Mouse (Mus musculus) liver, adult 2 months (tissue): ENCODE measurements around the gene H2afy. TPM values are rescaled to one million over a fixed set of nuclear protein-coding genes. Genes with fewer than 3 reads are reported as not detected.

Experiments
- DNase-seq: peaks from one replicate; pipeline ENCODE4 v3.0.0-alpha.2; 2011; ENCODE audit warnings: low read depth, low spot score; ENCODE audit errors: extremely low read depth
- H3K27ac ChIP-seq: fragments of 200-500 bp; replicated peaks from 2 replicates; pipeline ENCODE4 v1.5.1; 2012; ENCODE audit warnings: low read depth, mild to moderate bottlenecking, control low read depth, inconsistent platforms, low read length; ENCODE audit not compliant: insufficient read depth
- H3K27me3 ChIP-seq: fragments of 200-500 bp; 2 replicates; pipeline ENCODE4 v1.6.1; 2012; ENCODE audit warnings: mild to moderate bottlenecking, moderate library complexity, low read length, inconsistent platforms; ENCODE audit not compliant: control insufficient read depth, insufficient read depth
- H3K36me3 ChIP-seq: fragments of 200-500 bp; 2 replicates; pipeline ENCODE4 v1.6.1; 2012; ENCODE audit warnings: low read length, inconsistent platforms; ENCODE audit not compliant: control insufficient read depth, insufficient read depth
- H3K4me1 ChIP-seq: fragments of 200-500 bp; 2 replicates; pipeline ENCODE4 v1.6.1; 2011; ENCODE audit warnings: low read length; ENCODE audit not compliant: control insufficient read depth, insufficient read depth
- H3K4me3 ChIP-seq: fragments of 200-500 bp; 2 replicates; pipeline ENCODE4 v1.5.1; 2011; ENCODE audit warnings: low read depth, mild to moderate bottlenecking, control low read depth, low read length, moderate library complexity; ENCODE audit not compliant: insufficient read depth
- H3K79me2 ChIP-seq: fragments of 200-500 bp; 2 replicates; pipeline ENCODE4 v1.6.1; 2012; ENCODE audit warnings: inconsistent platforms, mild to moderate bottlenecking, low read length, moderate library complexity; ENCODE audit not compliant: control insufficient read depth, insufficient read depth
- H3K9ac ChIP-seq: fragments of 200-500 bp; 2 replicates; pipeline ENCODE4 v1.6.1; 2012; ENCODE audit warnings: low read depth, mild to moderate bottlenecking, control low read depth, inconsistent platforms, low read length
- CTCF ChIP-seq: fragments of 200-500 bp; IDR thresholded peaks from 2 replicates; pipeline ENCODE4 v1.5.1; 2011; ENCODE audit warnings: low read depth, low read length, control low read depth
- POLR2A ChIP-seq: fragments of 200-500 bp; IDR thresholded peaks from 2 replicates; pipeline ENCODE4 v1.6.1; 2011; ENCODE audit warnings: low read length, control low read depth; ENCODE audit not compliant: insufficient read depth; ENCODE audit errors: extremely low read depth
- WGBS: fragments of 180-500 bp; shearing (Covaris S2); methylation state at CpG from one replicate; pipeline ENCODE4 v1.1.7; 2018; 5-methylcytosine and 5-hydroxymethylcytosine counted together
- polyA plus RNA-seq: library from polyadenylated mRNA; depleted of rRNA; stranded (reverse); fragments of >200 nt; gene quantifications from 2 replicates; pipeline ENCODE4 v1.2.3, GENCODE M21; 2012
- total RNA-seq: library from RNA; depleted of rRNA; stranded (reverse); fragments of >200 nt; gene quantifications from 2 replicates; pipeline ENCODE4 v1.2.3, GENCODE M21; 2014

The H2afy gene
- total and polyA plus RNA-seq, 2 experiments: 52.7 to 65.9 TPM

DNA sequence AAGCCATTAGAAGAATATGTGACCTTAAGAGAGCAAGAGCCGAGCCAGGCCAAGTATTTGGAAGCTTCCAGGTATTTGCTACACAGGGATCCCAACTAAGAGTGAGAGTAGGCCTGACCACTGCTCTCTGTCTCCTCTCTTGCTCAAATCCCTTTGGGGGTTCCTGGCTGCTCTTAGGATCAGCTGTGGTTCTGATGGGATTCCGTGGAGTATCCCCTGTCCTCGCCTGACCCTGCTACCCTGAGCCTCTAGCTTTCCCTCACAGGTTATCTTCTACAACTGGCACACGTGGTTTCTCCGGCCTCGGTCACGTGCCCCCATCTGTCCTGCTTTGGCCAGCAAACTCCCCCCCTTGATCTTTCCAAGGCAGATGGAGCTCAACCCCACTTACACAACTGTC is 3.2 kb downstream of the H2afy start:
- Histone ChIP-seq H3K27ac (no peak overlapping the region), H3K9ac (no peak overlapping the region), H3K36me3 (no peaks in the 10 kb centered on the region; the same call in 1 of the 2 replicates), H3K27me3 (no peaks in the 10 kb centered on the region), H3K79me2 (peaks cover 57% of the 10 kb centered on the region), H3K4me1 (peaks cover 19% of the 10 kb centered on the region), H3K4me3 (no peak overlapping the region)
- TF ChIP-seq POLR2A: no peak
- TF ChIP-seq CTCF: no peak
- 75% methylated on average over 7 of the region's 7 CpGs for WGBS
- no peak for DNase-seq

DNA sequence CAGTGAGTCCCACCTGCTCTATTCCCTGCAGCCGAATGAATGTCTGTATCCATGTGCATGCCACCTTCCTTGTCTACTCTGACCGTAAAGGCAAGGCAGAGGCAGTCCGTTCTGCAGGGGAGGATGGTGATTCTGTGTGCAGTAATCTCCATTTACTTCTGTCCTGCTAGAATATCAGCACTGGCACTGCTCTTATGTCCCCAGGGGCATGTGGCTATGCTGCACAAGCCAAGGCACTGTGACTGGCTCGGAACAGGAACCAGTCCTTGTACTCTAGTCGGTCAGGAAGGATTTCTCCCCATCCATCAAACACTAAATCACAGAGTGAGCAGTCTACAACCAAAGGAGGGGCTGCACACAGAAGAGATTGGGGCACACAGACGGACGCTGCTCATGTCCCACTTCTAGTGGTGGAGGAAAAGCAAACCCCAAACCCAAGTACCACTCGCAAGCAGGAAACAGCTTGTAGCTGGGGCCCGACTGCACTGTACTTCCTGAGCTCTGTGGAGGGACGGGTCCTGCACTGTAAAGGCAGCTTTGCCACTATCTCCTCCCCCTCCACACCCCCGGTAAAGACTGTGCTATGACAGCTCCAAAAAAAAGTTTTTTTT is 3.7 kb downstream of the H2afy start:
- peaks cover 57% of the 10 kb centered on the region for H3K79me2 ChIP-seq
- peaks cover 19% of the 10 kb centered on the region for H3K4me1 ChIP-seq
- 84% methylated on average over 11 of the region's 11 CpGs for WGBS
- no peak overlapping the region for H3K27ac ChIP-seq
- H3K27me3 ChIP-seq: no peaks in the 10 kb centered on the region
- H3K36me3 ChIP-seq: peaks cover 2% of the 10 kb centered on the region; the same call in 1 of the 2 replicates
- no peak for DNase-seq
- no peak overlapping the region for H3K4me3 ChIP-seq
- no peak overlapping the region for H3K9ac ChIP-seq
- TF ChIP-seq POLR2A (no peak), CTCF (no peak)

DNA sequence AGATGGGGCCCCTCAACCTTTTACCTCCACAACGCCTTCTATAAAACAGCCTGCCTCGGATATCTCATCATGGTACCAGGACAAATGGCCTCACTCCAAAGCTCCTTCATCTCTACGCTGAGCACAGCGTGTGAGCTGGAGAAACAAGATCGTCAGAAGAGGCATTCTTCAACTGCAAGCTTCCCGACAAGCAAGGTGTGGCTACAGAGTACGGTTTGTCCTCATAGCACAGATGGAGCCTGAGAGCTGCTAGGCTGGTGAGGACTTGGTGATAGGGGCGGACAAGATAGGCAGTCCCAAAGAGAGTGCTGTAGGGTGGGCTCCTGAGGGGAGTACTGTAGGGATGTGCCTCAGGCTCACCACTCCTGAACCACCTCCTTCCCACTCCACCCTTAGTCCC is 5.6 kb downstream of the H2afy start:
- peaks cover 4% of the 10 kb centered on the region; the same call in 1 of the 2 replicates for H3K36me3 ChIP-seq
- peaks cover 16% of the 10 kb centered on the region; the same call in 1 of the 2 replicates for H3K4me1 ChIP-seq
- TF ChIP-seq POLR2A (no peak), CTCF (no peak)
- H3K79me2 ChIP-seq: peaks cover 57% of the 10 kb centered on the region
- no peak overlapping the region for H3K27ac ChIP-seq
- 92% methylated on average over 8 of the region's 8 CpGs for WGBS
- no peak overlapping the region for H3K9ac ChIP-seq
- no peak overlapping the region for H3K4me3 ChIP-seq
- DNase-seq: no peak
- no peaks in the 10 kb centered on the region for H3K27me3 ChIP-seq

DNA sequence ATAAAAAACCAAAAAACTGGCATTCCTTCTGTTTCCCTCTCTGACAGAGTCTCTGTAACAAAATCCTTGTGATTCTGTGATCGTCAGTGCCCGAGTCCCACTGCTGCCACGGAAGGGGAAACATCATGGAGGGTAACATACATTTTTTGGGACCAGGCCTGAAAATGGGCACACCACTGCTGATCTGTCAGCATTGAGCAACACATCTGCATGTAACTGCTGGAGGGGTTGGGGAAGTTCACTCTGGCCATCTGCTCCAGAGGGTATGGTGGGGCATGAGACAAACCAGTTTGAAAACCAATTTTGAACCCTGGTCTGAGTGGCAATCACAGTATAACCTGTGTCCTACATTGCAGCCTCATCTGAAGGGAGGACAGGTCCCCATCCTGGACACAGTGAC is 6.6 kb downstream of the H2afy start:
- peaks cover 16% of the 10 kb centered on the region; the same call in 1 of the 2 replicates for H3K4me1 ChIP-seq
- DNase-seq: no peak
- H3K79me2 ChIP-seq: peaks cover 50% of the 10 kb centered on the region
- 92% methylated on average over 3 of the region's 3 CpGs for WGBS
- peaks cover 6% of the 10 kb centered on the region; the same call in 1 of the 2 replicates for H3K36me3 ChIP-seq
- H3K4me3 ChIP-seq: no peak overlapping the region
- TF ChIP-seq POLR2A: no peak
- no peak overlapping the region for H3K9ac ChIP-seq
- H3K27me3 ChIP-seq: no peaks in the 10 kb centered on the region
- no peak overlapping the region for H3K27ac ChIP-seq

DNA sequence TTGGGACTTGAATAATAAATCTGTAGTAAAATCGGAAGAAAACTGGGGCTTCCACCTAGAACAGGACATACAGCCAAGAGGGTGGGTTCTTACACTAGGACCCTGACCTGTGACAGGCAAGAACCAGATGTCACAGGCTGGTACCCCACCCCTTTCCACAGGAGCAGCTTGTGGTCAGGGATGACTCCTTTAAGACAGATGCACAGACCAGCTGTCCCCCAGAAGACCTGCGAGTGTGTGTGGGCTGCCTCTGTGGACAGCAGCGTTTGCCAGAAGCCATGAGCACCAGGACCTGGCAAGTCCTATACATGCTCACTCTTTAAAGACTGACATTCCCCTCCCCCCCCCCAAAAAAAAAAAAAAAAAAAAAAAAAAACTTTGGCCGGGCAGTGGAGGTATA is 7.1 kb downstream of the H2afy start:
- DNase-seq: no peak
- no peak for TF ChIP-seq POLR2A
- no peak for TF ChIP-seq CTCF
- Histone ChIP-seq H3K4me3 (no peak overlapping the region), H3K79me2 (peaks cover 48% of the 10 kb centered on the region), H3K4me1 (peaks cover 14% of the 10 kb centered on the region; the same call in 1 of the 2 replicates), H3K27me3 (no peaks in the 10 kb centered on the region), H3K36me3 (peaks cover 6% of the 10 kb centered on the region; the same call in 1 of the 2 replicates), H3K27ac (no peak overlapping the region), H3K9ac (no peak overlapping the region)
- WGBS: 89% methylated on average over 4 of the region's 4 CpGs

DNA sequence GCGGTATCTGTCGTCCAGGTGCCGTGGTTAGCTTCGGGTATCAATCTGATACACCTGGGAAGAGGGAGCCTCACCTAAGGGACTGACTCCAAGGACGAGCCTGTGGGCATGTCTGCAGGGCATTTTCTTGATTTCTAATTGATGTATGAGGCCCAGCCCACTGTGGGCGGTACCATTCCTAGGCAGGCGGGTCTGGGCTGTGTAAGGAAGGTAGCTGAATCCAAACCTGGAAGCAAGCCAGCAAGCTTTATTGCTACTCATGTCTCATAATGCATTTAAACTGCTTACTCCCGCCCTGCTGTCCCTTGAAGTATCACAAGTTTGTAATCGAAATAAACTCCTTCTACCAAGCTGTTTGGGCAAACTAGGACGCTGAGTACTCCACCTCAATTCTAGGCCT is 10.5 kb downstream of the H2afy start:
- DNase-seq: no peak
- H3K4me1 ChIP-seq: no peaks in the 10 kb centered on the region

More for the DNA sequence above, 10.5 kb downstream of the H2afy start:
- TF ChIP-seq POLR2A: no peak
- TF ChIP-seq CTCF: no peak
- Histone ChIP-seq H3K27ac (no peak overlapping the region), H3K9ac (no peak overlapping the region), H3K79me2 (peaks cover 26% of the 10 kb centered on the region), H3K27me3 (no peaks in the 10 kb centered on the region), H3K36me3 (peaks cover 8% of the 10 kb centered on the region), H3K4me3 (no peak overlapping the region)
- 96% methylated on average over 10 of the region's 10 CpGs for WGBS
